Mouse (Mus musculus) heart, embryonic 11.5 days (tissue): ENCODE measurements around the gene Hist1h2ak. TPM values are rescaled to one million over a fixed set of nuclear protein-coding genes. Genes with fewer than 3 reads are reported as not detected.
A peak's percentile ranks its signal among the peaks of the same experiment; 100 is the strongest.
"Not testable (repeated sequence)": the region's sequence is repeated elsewhere in the genome, so short reads cannot be mapped to it uniquely, and the experiment has no call there.

ENCODE experiments used
- ATAC-seq: fragments of 200-750 bp; cut with Nextera tagmentation; replicated peaks from 2 replicates; pipeline ENCODE4 v1.8.0; 2017; ENCODE audit warnings: moderate library complexity; ENCODE audit not compliant: insufficient number of reproducible peaks, low FRiP score, low TSS enrichment
- H3K27ac ChIP-seq: fragments of 300-500 bp; sonication (generic); 2 replicates; pipeline ENCODE4 v1.5.1; 2014; ENCODE audit warnings: mild to moderate bottlenecking, low read depth, low read length
- H3K27me3 ChIP-seq: fragments of 300-500 bp; sonication (generic); 2 replicates; pipeline ENCODE4 v1.6.1; 2014; ENCODE audit warnings: mild to moderate bottlenecking, low read length, mixed read lengths; ENCODE audit not compliant: control insufficient read depth, insufficient read depth
- H3K36me3 ChIP-seq: fragments of 300-500 bp; sonication (generic); 2 replicates; pipeline ENCODE4 v1.6.1; 2014; ENCODE audit warnings: mild to moderate bottlenecking, low read length, moderate library complexity, mixed read lengths; ENCODE audit not compliant: control insufficient read depth, insufficient read depth
- H3K4me1 ChIP-seq: fragments of 300-500 bp; sonication (generic); 2 replicates; pipeline ENCODE4 v1.6.1; 2014; ENCODE audit warnings: low read length; ENCODE audit not compliant: control insufficient read depth, insufficient read depth
- H3K4me2 ChIP-seq: fragments of 300-500 bp; sonication (generic); 2 replicates; pipeline ENCODE4 v1.6.1; 2014; ENCODE audit warnings: mild to moderate bottlenecking, moderate library complexity
- H3K4me3 ChIP-seq: fragments of 300-500 bp; sonication (generic); 2 replicates; pipeline ENCODE4 v1.5.1; 2014; ENCODE audit warnings: low read depth, low read length
- H3K9ac ChIP-seq: fragments of 300-500 bp; sonication (generic); 2 replicates; pipeline ENCODE4 v1.6.1; 2014; ENCODE audit warnings: mild to moderate bottlenecking, low read depth, low read length, moderate library complexity
- H3K9me3 ChIP-seq: fragments of 300-500 bp; sonication (generic); replicated peaks from 2 replicates; pipeline ENCODE4 v1.6.1; 2016; ENCODE audit warnings: low read length; ENCODE audit not compliant: control insufficient read depth
- WGBS: fragments of 180-500 bp; shearing (Covaris S2); extraction: QIAGEN DNeasy Blood & Tissue Kit; methylation state at CpG from one replicate; pipeline ENCODE4 v1.1.7; 2014; ENCODE audit not compliant: insufficient replicate concordance; 5-methylcytosine and 5-hydroxymethylcytosine counted together
- polyA plus RNA-seq: library from polyadenylated mRNA; unstranded; fragments of >200 nt; fragmentation: Nextera tagmentation; extraction: Ambion mirVana; gene quantifications from 2 replicates; pipeline ENCODE4 v1.2.1, GENCODE M21; 2014

The Hist1h2ak gene
- polyA plus RNA-seq, 1 experiment from 2014 or later, result 3.1 TPM

DNA sequence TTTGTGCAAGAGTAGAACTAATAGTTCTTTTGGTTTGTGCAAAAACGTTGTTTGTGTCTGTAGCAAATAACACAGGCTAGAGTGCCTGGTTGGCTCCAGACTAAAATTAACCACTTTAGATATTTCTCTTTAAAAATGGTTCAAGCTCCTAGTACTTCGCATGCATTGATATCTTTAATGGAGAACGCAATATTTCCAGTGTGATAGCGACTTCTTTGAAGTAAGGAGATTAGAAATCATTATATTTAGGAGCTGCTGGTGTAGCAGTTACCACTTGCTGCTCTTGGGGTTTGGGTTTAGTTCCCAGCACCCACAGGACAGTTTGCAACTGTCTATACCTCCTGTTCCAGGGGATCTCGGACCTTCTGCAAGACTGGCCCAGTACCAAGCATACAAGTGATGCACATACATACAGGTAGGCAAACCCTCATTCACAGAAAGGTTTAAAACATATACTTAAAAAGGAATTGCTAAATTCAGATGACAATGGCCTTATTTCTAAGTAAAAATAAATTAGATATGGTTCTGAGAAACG lies 27.5 kb upstream of the Hist1h2ak start:
- H3K27ac ChIP-seq, result peak overlapping the region; percentile 96; the same call in 1 of the 2 replicates
- H3K4me2 ChIP-seq, result peak overlapping the region; percentile 97
- ATAC-seq, result no peak
- no peaks in the 10 kb centered on the region for H3K27me3 ChIP-seq
- peak overlapping the region; percentile 67 for H3K4me3 ChIP-seq
- H3K9me3 ChIP-seq, result no peaks in the 10 kb centered on the region
- peak overlapping the region; percentile 93 for H3K9ac ChIP-seq
- WGBS, result 45% methylated on average over 6 of the region's 6 CpGs
- peaks cover 13% of the 10 kb centered on the region; the same call in 1 of the 2 replicates for H3K4me1 ChIP-seq
- H3K36me3 ChIP-seq, result no peaks in the 10 kb centered on the region

DNA sequence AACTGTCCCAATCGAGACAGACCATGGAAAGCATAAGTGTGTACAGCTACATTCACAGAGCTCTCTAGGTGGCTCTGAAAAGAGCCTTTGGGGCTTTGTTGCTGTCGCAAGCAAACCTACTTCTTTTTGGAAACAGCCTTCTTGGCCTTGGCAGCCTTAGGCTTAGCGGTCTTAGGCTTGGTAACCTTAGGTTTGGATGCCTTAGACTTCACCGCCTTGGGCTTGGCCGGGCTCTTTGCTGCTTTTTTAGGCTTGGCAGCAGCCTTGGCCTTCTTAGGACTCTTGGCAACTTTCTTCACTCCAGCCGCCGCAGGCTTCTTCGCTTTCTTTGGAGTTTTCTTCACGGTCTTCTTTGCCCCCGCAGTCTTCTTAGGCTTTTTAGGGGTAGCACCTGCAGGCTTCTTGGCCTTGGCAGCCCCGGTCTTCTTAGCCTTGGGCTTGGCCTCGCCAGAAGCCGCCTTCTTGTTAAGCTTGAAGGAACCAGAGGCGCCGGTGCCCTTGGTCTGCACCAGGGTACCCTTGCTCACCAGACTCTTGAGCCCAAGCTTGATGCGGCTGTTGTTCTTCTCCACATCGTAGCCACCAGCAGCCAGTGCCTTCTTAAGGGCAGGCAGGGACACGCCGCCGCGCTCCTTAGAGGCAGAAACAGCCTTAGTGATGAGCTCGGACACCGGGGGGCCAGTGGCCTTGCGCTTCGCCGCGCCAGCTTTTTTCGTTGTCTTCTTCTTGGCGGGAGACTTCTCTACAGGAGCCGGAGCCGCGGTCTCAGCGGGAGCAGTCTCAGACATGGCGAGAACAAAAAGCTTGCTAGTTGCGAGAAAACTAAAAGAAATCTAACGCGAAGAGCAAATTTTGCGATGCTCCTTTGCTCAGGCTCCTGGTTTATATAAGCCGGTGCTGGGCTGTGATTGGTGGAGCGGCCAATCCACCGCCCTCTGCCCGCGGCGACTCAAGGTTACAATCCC lies 26.4 kb upstream of the Hist1h2ak start, which contains the start of gene Hist1h1b:
Gene Hist1h1b, minus strand, starts transcription at position 859 of the 965 bp plus-strand sequence.
- H3K4me1 ChIP-seq, result peaks cover 13% of the 10 kb centered on the region; the same call in 1 of the 2 replicates
- H3K9me3 ChIP-seq, result no peaks in the 10 kb centered on the region
- peak; percentile 52 for ATAC-seq
- H3K4me2 ChIP-seq, result peak within 1 kb of the TSS; percentile 97
- peak within 1 kb of the TSS; percentile 93 for H3K9ac ChIP-seq
- H3K36me3 ChIP-seq, result no peaks in the 10 kb centered on the region
- peak within 1 kb of the TSS; percentile 67 for H3K4me3 ChIP-seq
- no peaks in the 10 kb centered on the region for H3K27me3 ChIP-seq
- under 1% methylated on average over 44 of the region's 44 CpGs for WGBS
- H3K27ac ChIP-seq, result peak within 1 kb of the TSS; percentile 96

DNA sequence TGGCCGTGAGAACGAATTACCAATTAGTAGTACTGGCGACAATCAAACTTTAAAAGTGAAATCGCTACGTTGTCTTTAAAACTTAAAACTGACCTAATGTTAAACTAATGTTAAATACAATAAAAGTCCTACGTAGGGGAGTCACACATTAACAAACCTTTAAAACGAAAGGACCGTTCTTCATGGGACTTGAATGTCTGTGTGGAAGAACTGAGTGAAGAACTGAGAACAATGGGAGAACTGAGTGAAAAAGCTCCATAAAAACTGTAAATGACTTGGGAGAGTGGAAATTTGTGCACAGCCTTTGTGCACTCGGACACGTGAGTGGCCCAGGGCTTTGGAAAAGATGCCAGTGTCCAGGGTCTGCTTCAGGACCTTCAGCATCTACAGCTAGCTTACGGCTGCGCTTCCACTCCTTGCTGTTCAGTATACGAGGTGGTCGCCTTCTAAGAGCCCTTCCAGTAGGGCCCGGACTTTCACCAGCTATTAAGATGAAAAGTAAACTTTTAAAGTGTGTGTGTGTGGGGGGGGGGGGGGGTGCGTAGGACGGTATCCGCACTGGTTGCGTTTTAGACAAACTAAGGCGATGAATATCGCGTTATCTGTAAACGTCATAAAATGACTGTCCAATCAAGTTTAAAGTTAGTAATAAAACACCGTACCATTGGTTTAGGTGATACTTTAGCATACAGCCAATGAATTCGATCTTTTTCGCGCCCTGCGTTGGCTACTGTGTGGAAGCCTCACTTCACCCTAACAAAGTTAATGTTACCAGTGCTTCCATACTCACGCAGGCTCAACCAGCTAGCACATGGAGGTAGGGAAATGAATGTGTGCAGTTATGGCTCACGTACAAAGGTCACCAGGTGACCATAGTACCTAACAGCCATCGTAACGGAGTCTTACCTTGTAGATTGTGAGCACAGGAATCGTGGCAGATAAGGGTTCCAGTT lies 25.5 kb upstream of the Hist1h2ak start:
- peak; percentile 73 for ATAC-seq
- no peaks in the 10 kb centered on the region for H3K36me3 ChIP-seq

DNA sequence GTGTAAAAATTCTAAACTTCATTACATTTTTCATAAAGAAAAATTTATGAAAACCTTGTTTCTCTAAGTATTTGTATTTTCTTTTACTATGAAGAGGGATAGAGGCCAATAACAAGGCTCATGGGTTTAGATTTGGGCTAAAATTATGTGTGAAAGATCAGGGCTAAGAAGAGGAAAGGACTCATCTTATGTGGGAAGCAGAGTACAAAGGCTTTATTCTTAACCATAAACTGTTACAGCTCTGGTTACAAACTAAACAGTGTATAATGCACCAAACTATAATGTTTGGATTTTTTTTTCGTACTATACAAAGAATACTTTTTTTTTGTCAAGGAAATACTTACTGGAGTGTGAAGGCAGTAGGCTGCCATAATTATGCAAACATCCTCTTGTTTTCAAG lies 2.1 kb upstream of the Hist1h2ak start:
- H3K4me3 ChIP-seq, result no peak overlapping the region
- peaks cover 10% of the 10 kb centered on the region for H3K4me1 ChIP-seq
- WGBS, result 74% methylated on average over 1 of the region's 1 CpGs
- H3K9ac ChIP-seq, result no peak overlapping the region
- H3K36me3 ChIP-seq, result no peaks in the 10 kb centered on the region
- peak overlapping the region; percentile 52 for H3K4me2 ChIP-seq
- H3K27me3 ChIP-seq, result no peaks in the 10 kb centered on the region
- H3K27ac ChIP-seq, result peak overlapping the region; percentile 29; the same call in 1 of the 2 replicates
- no peak for ATAC-seq
- no peaks in the 10 kb centered on the region for H3K9me3 ChIP-seq

More for the DNA sequence above, 25.5 kb upstream of the Hist1h2ak start:
- 8% methylated on average over 33 of the region's 33 CpGs for WGBS
- Histone ChIP-seq H3K9me3 (no peaks in the 10 kb centered on the region), H3K27me3 (no peaks in the 10 kb centered on the region), H3K4me1 (peaks cover 8% of the 10 kb centered on the region; the same call in 1 of the 2 replicates), H3K27ac (peak overlapping the region; percentile 96), H3K4me3 (peak overlapping the region; percentile 67), H3K9ac (peak overlapping the region; percentile 93), H3K4me2 (peak overlapping the region; percentile 97)

DNA sequence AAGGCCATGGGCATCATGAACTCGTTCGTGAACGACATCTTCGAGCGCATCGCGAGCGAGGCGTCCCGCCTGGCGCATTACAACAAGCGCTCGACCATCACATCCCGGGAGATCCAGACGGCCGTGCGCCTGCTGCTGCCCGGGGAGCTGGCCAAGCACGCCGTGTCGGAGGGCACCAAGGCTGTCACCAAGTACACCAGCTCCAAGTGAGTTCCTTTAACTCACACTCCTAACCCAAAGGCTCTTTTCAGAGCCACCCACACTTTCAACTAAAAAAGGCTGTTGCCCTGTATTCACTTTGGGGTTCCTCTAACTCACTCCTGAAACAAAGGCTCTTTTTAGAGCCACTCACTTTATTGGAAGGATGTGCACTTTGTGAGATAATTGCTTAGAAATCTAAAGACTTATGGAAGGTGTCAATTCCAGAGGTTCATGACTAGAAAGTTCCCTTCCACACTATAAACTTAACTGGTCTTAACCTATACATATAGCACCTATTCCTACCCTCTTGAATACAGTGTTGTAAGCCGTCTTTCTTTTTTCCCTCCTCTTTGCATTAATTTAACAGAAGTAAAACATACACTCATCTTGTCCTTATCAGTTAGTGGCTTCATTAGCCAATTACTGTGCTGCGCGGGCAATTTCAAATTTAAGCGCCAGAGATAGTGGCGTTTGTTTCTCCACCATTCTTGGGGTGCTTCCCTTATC lies 821 bp upstream of the Hist1h2ak start:
- ATAC-seq, result peak; percentile 4; the same call in 1 of the 2 replicates
- Histone ChIP-seq H3K4me3 (peak overlapping the region; percentile 49), H3K4me2 (peak overlapping the region; percentile 71), H3K4me1 (peaks cover 12% of the 10 kb centered on the region), H3K9ac (peak overlapping the region; percentile 76), H3K27ac (peak overlapping the region; percentile 90)
- H3K9me3 ChIP-seq, H3K36me3 ChIP-seq, H3K27me3 ChIP-seq: not testable (repeated sequence)
- WGBS, result under 1% methylated on average over 21 of the region's 26 CpGs

DNA sequence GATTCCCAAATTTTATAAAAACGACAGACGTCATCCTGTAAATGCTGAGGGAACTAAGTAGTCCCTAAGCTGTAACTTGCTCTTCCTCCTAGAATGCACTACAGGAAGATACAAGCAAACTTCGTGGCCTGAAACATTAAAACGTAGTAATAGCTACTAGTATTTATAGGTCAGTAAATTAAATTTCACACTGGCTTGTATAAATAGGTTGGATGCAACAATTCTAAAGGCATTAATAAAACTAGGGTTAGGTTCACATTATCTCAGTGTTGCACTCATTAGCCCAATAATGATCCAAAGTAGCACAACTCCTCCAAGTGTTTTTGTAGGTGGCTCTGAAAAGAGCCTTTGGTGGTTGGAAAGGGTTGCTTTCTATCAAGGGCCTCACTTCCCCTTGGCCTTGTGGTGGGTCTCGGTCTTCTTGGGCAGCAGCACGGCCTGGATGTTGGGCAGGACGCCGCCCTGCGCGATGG lies 540 bp downstream of the Hist1h2ak start:
- H3K9ac ChIP-seq, result peak overlapping the region; percentile 65
- ATAC-seq, result no peak; the same call in 1 of the 2 replicates

DNA sequence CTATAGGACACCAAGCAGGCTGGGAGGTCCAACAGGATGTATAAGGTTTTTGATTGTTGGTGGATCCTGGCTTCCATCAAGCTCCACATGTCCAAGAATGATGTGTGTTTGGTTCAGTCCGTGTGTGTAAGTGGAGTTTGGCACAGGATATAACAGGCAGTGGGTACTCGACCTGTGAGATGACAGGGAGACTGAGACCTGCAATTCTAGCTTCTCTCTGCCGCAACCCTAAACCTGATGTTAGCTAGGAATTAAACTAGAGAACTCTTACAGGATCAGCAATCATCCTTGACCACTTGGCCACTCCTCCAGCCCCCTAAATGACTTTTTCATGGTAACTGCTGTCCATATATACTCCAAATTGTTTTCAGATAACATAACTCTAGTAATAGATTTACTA lies 1.3 kb downstream of the Hist1h2ak start:
- Histone ChIP-seq H3K27ac (peak overlapping the region; percentile 85), H3K4me2 (peak overlapping the region; percentile 62), H3K4me3 (no peak overlapping the region), H3K27me3 (no peaks in the 10 kb centered on the region), H3K9me3 (no peaks in the 10 kb centered on the region), H3K9ac (no peak overlapping the region), H3K36me3 (no peaks in the 10 kb centered on the region), H3K4me1 (peaks cover 13% of the 10 kb centered on the region)
- no peak for ATAC-seq
- 43% methylated on average over 3 of the region's 3 CpGs for WGBS

More for the DNA sequence above, 540 bp downstream of the Hist1h2ak start:
- peak overlapping the region; percentile 62 for H3K4me2 ChIP-seq
- peak overlapping the region; percentile 42 for H3K4me3 ChIP-seq
- H3K27me3 ChIP-seq, result no peaks in the 10 kb centered on the region
- WGBS, result 4% methylated on average over 10 of the region's 10 CpGs
- H3K4me1 ChIP-seq, result peaks cover 13% of the 10 kb centered on the region
- no peaks in the 10 kb centered on the region for H3K9me3 ChIP-seq
- H3K36me3 ChIP-seq, result no peaks in the 10 kb centered on the region
- H3K27ac ChIP-seq, result peak overlapping the region; percentile 85
